Mouse (Mus musculus): ENCODE measurements around the gene Bri3.

Bri3 gene

DNA sequence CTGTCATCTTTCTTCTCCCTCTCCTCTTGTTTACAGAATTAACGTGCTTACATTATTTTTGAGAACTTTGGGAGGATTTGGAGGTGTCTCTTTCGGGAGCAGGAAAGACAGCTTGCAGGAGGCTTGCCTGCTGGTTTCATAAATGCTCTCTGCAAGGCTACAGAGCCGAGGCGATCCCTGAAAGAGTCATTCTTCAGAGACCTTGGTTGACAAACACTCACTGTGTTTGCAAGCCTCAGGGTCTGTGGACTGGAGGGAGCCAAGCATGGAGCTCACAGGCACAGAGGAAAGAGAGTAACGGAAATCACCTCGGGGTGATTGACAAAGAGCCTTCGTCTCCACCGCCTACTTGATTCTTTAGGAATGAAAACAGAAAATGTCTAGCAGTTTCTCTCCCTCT is 175.8 kb downstream of the Bri3 start:
- DNase-seq (ENCODE audit: low read depth, low spot score), result no peak

DNA sequence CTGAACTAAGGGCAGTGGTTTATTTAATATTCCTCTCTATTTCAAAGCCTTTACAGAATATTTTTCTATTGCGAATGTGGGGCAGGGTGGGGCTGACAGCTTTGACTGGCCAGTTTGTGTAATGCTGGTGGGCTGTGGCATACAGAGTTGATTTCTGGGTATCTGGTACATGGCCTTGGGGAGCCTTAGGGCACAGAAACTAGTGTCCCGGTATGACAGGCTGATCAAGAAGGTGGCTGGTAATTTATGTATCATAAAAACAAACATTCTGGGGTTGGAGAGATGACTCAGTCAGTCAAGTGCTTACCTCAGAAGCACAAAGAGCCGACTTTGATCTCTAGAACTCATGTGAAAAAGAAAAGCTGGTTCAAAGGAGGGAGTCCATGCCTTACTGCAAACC is 182.5 kb downstream of the Bri3 start:
- no peak for DNase-seq (ENCODE audit: low read depth, low spot score)

DNA sequence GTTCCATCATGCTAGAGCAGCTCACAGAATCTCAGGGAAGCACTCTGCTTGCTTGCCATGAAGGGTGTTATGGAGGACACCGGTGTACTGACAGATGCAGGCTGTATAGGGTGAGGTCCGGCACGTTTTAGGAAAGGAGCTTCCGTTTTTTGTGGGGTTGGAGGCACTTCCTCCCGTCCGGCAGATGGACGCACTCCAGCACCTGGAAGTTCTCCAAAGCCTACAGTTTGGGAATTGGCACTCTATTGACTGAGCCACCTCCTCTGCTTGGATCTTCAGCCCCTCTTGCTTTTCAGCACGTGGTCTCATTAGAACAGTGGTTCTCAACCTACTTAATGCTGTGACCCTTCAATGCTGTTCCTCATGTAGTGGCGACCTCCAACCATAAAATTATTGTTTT is 183.6 kb downstream of the Bri3 start:
- DNase-seq (ENCODE audit: low read depth, low spot score), result no peak

DNA sequence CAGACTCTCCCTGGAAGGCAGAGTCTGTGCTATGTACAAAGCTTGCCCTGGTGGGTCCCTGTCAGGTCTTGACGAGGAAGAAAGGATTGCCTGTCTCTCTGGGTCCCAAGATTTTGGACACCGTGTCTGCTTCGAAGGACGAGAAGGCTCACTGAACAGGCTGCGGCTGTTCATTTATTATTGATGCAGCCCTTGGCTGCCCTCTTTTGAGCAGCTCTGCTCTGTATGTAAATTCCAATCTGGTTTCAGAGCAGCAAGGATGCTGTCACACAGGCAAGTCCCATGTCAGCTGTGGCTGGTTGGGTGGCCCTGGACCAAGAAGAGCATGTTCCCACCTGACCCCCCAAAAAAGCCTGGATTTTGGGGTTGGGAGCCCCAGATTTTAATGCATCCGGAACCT is 187.2 kb downstream of the Bri3 start:
- no peak for DNase-seq (ENCODE audit: low read depth, low spot score)

DNA sequence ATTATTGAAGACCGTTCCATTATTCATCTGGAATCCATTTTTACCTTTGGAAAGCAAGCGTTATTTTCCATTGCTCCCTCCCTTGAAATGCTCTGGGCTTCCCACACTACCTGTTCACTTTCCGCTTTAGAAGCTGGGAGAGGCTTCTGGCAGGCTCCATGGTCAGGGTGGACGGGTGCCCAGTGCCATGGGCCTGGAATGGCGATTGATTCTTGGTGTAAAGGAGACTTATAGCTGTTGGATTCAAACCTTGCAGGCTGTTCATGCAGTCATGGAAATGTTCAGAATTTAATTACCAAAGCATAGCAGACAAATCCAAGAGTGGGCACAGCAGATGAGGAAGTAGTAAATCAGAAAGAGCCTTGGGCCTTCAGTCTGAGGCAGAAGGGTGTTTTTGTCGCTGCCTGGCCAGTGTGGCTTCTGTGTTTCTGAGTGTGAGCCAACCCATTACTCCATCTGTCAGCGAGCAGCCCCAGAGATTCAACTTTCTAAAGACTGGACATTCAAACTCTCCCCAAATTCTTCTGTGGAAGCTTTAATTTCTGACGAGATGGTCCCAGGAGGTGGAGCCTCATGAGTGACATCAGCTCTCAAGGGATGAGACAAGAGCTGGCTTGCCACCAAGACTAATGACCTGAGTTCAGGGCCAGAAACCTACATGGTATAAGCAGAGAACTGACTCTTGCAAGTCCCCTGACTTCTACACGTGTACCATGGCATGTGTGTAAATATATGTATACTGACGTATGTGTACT is 195.2 kb downstream of the Bri3 start:
- DNase-seq (ENCODE audit: low read depth, low spot score), result no peak

DNA sequence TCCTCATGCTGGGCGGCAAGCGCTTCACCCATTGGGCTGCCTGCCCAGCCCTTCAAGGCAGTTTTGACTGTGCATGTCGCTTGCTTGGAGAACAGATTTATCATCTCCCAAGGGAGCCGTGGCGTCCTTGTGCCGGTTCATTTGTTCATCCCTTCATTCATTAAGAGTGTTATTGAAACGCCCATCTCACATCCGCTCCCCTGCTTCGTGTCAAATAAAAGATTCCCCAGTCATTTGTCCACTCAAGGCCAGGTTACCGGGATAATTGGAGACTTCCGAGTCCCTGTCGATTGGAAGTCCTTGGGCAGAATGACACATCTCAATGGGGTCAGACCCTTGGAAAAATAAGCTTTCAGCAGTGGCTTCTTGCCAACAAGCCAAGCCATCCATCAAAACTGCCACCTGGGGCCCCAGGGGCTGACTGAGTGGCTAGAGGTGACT is 197.6 kb downstream of the Bri3 start:
- DNase-seq (ENCODE audit: low read depth, low spot score), result no peak

DNA sequence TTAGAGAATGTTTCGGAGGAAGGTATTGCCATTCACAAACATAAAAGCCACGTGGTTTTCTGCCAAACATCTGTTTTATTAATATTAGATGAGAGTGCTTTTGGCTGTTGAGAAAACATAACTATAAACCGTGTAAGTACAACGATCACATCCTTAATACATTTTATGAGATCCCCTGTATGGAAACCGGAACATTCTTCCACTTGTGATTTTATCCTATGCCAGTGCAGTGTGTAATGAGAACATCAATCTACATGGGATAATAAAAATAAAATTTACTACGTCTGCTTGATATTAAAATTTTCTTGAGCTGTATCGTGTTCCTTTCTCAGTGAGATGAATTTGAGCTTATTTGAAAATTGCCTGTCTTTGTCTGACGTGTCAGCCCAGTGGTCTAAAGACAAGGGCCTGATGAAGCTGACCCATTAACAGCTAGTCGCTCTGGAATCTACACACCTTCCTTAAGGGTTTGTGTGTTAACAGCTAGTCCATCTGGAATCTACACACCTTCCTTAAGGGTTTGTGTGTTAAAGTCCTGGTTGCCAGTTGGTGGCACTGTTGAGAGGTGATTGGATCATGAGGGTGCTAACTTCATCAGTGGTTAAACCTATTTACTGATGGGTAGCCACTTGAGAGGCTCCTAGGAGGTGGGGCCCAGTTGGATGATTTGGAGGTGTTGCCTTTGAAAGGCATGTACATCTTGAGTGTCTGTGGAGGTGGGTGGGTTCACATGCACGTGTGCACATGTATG is 202.4 kb downstream of the Bri3 start:
- no peak for DNase-seq (ENCODE audit: low read depth, low spot score)

DNA sequence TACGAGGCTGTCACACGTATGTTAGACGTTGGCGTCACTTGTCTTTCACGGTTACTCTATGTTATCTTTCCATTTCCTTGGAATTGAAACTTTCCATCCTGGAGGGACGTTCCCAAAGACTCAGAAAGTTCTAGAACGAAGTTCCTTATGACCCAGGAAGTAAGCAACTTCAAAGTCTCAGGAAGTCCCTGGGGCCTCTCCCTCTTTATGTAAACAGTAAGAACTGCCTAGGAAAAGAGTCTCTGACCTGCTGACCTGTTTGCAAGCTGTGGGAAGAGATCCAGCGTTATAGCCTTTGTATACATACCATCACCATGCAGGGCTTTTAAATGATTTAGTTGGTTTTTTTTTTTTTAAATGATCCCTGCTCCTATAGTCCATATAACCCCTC is 203.0 kb downstream of the Bri3 start:
- DNase-seq (ENCODE audit: low read depth, low spot score), result no peak

DNA sequence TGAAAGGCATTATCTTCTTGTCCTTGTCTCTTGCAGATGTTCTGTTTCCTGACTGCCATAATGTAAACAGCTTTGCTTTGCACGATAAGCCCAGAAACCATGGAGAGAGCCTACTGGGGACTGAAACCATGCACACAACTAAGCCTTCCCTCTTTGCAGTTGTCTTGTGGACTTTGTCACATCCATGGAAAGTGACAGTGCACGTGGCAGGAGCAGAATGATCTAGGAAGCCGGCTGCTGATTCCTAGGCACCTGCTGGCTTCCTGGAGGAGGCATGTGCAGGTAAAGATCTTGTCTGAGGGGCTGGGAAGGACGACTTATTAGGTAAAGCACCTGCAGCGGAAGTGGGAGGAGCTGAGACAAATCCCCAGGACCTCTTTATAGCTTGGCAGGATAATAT is 203.7 kb downstream of the Bri3 start:
- no peak for DNase-seq (ENCODE audit: low read depth, low spot score)

DNA sequence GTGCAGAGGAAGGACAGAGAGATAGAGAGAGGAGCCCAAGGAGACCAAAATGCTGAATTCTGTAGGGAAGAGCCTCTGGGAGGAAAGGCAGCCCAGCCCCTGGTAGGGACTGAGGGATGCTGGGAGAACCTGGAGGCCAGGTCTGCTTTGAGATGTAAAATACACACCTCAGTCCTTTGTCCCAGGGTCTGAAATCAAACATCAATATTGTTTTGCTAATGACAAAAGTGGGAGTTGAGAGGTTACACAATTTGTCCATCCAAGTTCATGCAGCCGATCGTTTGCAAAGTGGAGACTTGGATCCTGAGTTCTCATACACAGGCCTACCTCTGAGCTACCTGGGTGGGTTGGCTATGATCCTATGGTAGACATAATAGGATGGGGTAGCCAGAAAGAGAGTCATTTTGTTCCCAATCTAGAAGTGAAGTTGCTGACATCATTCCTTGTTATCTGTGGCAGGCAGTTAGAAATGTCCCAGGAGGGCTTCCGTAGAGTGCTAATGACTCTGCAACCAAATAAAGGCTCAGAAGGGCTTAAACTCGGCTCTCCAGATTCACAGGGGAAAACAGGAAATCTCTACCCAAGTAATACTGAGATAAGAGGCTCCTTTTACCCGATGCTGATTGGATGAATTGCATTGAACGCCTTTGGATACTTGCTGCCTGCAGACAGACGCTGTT is 208.7 kb downstream of the Bri3 start:
- DNase-seq (ENCODE audit: low read depth, low spot score), result no peak

DNA sequence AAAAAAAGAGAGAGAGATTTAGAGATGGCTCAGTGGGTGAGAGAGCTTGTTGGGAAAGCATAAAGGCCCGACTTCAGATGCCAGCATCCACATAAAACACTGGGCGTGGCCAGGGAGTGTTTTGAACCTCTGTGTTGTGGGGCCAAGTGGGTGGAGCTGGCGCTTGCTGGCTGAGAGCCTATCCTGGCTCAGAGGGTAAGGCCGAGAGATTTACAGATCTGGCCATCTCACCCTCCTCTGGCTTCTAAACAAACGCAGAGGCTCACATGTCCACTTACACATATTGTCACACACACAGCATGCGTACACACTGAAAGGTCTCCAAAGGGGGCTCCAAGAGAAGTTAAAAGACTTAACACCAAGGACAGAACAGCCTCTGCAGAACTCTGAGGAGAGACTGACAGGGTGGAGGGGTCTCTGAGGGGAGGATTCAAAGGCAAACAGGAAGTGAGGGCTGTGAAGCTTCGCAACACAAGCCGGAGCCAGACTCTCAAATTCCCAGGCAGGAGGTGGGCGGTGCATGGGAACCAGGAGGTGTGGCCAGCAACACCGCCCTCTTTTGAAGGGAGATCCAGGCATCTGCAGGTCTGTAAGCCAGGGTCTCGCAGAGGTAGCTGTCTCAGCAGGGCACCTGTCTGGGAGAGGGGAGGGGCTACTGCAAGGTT is 213.5 kb downstream of the Bri3 start:
- no peak for DNase-seq (ENCODE audit: low read depth, low spot score)

DNA sequence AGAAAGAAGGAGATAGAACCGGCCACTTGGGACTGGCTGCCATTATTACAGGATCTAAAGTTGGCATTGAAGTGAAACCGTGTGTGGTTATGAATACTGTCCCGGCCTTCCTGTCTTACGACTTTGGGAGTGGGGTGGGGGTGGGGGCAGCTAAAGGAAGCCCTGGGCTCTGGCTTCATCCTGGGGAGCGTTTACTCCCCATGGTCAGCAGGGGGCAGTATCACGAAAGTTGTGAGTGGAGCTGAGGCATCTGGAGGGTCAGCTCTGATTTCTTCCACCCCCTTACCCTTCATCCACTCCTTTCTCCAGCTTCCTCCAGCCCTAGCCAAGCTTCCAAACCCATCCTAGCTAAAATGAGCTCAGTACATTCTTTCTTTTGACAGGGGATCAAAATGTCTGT is 222.8 kb downstream of the Bri3 start:
- peak; percentile 15 for DNase-seq (ENCODE audit: low read depth, low spot score)

DNA sequence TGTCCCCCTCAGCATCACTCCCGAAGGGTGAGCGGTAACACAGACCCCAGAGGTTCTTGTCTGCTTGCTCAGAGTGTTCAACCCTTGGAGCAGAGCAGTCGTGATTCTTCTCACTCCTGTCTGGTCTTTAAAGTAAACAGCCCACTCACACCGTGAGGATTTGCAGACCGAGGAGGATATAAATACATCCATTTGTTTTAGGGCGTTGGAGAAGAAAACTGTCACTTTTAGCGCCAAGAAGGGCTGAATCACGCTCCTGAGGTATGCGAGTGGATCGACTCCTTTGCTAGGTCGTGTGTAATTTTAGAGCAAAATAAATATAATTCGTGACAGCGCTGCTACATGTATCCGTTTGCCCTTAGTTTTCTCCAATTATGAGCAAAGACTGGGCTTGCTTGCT is 228.8 kb downstream of the Bri3 start:
- no peak for DNase-seq (ENCODE audit: low read depth, low spot score)

DNA sequence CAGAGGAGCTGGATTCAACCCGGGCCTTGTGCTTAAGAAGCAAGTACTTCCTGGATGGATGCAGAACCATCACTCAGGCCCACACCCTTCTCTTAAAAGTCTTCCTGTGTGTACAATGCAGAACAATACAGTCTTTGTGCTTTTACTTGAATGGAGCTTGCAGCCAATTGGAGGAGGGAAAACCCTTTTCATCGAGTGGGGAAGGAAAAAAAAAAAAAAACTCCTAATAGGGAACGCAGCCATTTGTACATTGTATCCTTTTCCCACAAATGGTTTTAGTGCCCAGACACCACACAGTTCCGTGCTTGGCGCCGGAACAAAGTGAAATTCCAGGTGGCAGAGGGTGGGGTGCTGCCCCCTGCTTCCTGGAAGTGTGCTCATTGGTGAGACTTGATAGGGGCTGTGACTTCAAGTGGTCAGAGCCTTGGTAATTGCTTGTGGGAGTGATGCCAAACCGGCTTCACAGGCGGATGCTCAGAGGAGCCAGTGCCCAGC is 235.5 kb downstream of the Bri3 start:
- DNase-seq (ENCODE audit: low read depth, low spot score), result no peak

DNA sequence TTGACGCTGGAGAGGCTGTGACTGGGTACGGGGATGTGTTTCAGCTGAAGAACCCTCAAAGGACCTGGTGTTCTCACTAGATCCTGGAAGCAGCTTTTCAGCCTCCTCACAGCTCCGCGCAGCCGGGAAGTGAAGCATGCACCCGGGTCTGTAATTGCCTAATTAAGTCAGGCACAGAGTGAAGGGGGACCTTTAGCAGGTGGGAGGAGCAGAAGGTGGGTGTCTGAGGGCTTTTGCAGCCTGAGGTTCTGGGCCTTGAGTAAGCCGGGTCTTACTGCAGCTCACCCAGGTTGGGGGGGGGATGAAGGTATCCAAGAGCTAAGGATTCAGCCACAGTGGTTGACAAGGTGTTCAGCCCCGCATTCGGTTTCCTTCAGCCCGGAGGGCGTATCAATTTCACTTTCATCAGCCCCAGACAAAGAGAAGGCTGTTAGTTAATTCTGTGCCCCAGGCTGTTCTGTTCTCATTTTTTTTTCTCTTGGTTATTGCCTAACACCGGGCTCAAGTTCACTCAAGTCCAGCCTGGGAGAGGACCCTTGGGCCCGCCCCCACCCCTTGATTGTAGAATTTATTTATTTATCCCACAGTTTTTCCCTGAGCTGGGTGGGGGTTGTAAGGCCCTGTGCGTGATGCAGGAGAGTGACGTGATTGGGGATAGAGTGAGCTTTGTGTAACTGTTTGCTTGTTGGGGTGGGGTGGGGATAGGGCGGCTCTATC is 239.6 kb downstream of the Bri3 start:
- no peak for DNase-seq (ENCODE audit: low read depth, low spot score)

DNA sequence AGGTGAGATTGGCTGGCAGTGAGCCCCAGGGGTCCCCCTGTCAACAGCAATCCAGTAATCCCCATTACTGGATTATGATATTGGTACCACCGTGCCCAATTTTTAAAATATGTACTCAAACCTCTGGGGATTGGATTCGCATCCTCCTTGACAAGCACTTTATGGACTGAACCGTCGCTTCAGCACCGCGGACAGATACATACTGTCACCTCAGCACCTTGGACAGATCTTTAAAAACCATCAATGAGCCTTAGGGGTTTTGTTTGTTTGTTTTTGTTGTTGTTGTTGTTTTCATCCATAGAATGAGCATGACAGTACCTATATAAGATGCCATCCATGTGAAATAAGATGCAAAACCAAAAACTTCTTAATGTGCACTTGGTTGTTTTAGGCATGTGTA is 247.1 kb downstream of the Bri3 start:
- no peak for DNase-seq (ENCODE audit: low read depth, low spot score)
